Mouse (Mus musculus): ENCODE data around the gene Sart3. TPM values are rescaled to one million over a fixed set of nuclear protein-coding genes. Genes with fewer than 3 reads are reported as not detected.
A peak's percentile ranks its signal among the peaks of the same experiment; 100 is the strongest.

Gene Sart3
- polyA plus RNA-seq, 1 experiment from 2014 or later = 31.6 TPM

DNA sequence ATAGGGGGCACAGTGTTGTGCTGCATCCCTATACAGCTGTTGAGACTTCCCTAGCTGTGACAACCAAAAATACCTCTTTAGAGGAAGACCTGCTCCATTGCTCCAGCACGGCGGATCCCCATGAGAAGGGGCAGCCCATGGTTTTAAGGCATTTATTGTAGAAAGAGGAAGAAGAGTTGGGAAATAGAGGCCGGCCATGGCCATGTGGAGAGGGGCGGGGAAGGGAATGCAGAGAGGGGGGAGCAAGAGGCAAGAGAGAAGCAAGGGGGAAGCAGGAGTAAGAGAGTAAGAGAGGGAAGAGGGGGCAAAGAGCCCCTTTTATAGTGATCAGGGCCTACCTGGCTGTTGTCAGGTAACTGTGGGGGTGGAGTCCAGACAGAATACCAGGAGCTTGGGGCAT is 37.8 kb upstream of the Sart3 start:
- 88% methylated on average over 4 of the region's 4 CpGs for WGBS
- Histone ChIP-seq H3K36me3 (ENCODE audit: control insufficient read depth, insufficient read depth) (no peaks in the 10 kb centered on the region), H3K4me1 (ENCODE audit: control insufficient read depth, insufficient read depth, low read length) (0 out of 2 replicates have a peak, but pooled peaks cover 2% of the 10 kb centered on the region), H3K9ac (ENCODE audit: low read length) (no peak overlapping the region), H3K9me3 (replicated peaks; ENCODE audit: control insufficient read depth, low read length) (peaks cover 9% of the 10 kb centered on the region; the same call in 1 of the 2 replicates), H3K27ac (ENCODE audit: low read length) (no peak overlapping the region), H3K27me3 (ENCODE audit: control insufficient read depth, insufficient read depth, low read length) (no peaks in the 10 kb centered on the region), H3K4me2 (ENCODE audit: low read depth, low read length) (no peak overlapping the region), H3K4me3 (ENCODE audit: low read length) (no peak overlapping the region)
- ATAC-seq (replicated peaks; ENCODE audit: extremely low read depth, insufficient read depth, low FRiP score) = no peak

DNA sequence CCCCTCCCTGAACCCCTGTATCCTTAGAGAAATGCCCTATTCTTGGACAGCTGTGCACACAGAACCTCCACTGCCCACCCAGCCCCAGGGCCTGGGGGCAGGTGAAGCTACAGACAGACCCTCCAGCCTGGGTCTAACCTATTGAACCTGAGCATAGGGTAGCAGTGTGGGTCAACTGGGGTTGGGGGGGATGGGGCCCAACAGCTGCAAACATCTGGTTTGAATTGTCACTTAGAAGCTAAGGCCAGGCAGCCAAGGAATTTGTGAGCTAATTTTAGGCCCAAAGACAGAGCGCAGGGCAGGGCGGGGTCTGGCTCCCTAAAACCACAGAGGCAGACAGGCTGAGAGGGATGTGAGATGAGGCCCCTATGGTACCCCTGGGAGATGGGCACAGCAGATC is 35.9 kb upstream of the Sart3 start:
- ATAC-seq (replicated peaks; ENCODE audit: extremely low read depth, insufficient read depth, low FRiP score) = peak; percentile 52; the same call in 1 of the 2 replicates
- WGBS = 32% methylated on average over 2 of the region's 2 CpGs

DNA sequence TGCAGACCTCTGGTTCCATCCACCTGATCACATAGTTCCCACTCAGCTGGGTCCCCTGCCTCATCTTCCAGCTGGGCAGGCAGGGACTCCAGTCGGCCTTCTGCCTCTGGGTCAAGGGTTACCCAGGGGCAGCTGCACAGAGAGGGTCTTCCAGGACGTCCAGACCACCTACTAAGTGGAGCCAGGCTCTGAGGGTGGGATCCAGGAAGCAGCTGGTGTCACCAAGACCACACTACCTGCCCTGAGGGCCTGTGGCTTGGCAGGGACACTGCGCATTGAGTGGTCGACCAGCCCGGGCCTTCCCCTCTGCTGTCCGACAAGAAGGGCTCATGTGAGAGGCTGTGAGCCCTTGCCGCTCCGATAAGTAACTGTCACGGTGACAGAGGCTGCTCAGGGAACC is 35.4 kb upstream of the Sart3 start:
- Histone ChIP-seq H3K9me3 (replicated peaks; ENCODE audit: control insufficient read depth, low read length) (peaks cover 9% of the 10 kb centered on the region; the same call in 1 of the 2 replicates), H3K27ac (ENCODE audit: low read length) (no peak overlapping the region), H3K4me3 (ENCODE audit: low read length) (no peak overlapping the region), H3K9ac (ENCODE audit: low read length) (no peak overlapping the region), H3K36me3 (ENCODE audit: control insufficient read depth, insufficient read depth) (no peaks in the 10 kb centered on the region), H3K4me2 (ENCODE audit: low read depth, low read length) (no peak overlapping the region), H3K27me3 (ENCODE audit: control insufficient read depth, insufficient read depth, low read length) (no peaks in the 10 kb centered on the region), H3K4me1 (ENCODE audit: control insufficient read depth, insufficient read depth, low read length) (0 out of 2 replicates have a peak, but pooled peaks cover 2% of the 10 kb centered on the region)
- no peak for ATAC-seq (replicated peaks; ENCODE audit: extremely low read depth, insufficient read depth, low FRiP score)
- WGBS = 48% methylated on average over 9 of the region's 9 CpGs

More for the DNA sequence above, 35.9 kb upstream of the Sart3 start:
- Histone ChIP-seq H3K36me3 (ENCODE audit: control insufficient read depth, insufficient read depth) (no peaks in the 10 kb centered on the region), H3K9ac (ENCODE audit: low read length) (no peak overlapping the region), H3K27me3 (ENCODE audit: control insufficient read depth, insufficient read depth, low read length) (no peaks in the 10 kb centered on the region), H3K27ac (ENCODE audit: low read length) (no peak overlapping the region), H3K4me2 (ENCODE audit: low read depth, low read length) (no peak overlapping the region), H3K9me3 (replicated peaks; ENCODE audit: control insufficient read depth, low read length) (peaks cover 9% of the 10 kb centered on the region; the same call in 1 of the 2 replicates), H3K4me1 (ENCODE audit: control insufficient read depth, insufficient read depth, low read length) (0 out of 2 replicates have a peak, but pooled peaks cover 2% of the 10 kb centered on the region), H3K4me3 (ENCODE audit: low read length) (no peak overlapping the region)

- no peak for ATAC-seq (replicated peaks; ENCODE audit: extremely low read depth, insufficient read depth, low FRiP score)
- Histone ChIP-seq H3K9me3 (replicated peaks; ENCODE audit: control insufficient read depth, low read length) (peaks cover 6% of the 10 kb centered on the region; the same call in 1 of the 2 replicates), H3K9ac (ENCODE audit: low read length) (no peak overlapping the region), H3K4me1 (ENCODE audit: control insufficient read depth, insufficient read depth, low read length) (0 out of 2 replicates have a peak, but pooled peaks cover 2% of the 10 kb centered on the region), H3K36me3 (ENCODE audit: control insufficient read depth, insufficient read depth) (no peaks in the 10 kb centered on the region), H3K27me3 (ENCODE audit: control insufficient read depth, insufficient read depth, low read length) (no peaks in the 10 kb centered on the region), H3K27ac (ENCODE audit: low read length) (no peak overlapping the region), H3K4me2 (ENCODE audit: low read depth, low read length) (no peak overlapping the region), H3K4me3 (ENCODE audit: low read length) (no peak overlapping the region)
- WGBS = 23% methylated on average over 10 of the region's 10 CpGs
Observed at GRCm38 (mm10) chr5:113806414-113806813, 34.1 kb upstream of the Sart3 start.

GRCm38 (mm10) chr5:113805301-113805700 is 33.0 kb upstream of the Sart3 start:
- no peak for ATAC-seq (replicated peaks; ENCODE audit: extremely low read depth, insufficient read depth, low FRiP score)
- no peak overlapping the region for H3K27ac ChIP-seq (ENCODE audit: low read length)
- 0 out of 2 replicates have a peak, but pooled peaks cover 2% of the 10 kb centered on the region for H3K4me1 ChIP-seq (ENCODE audit: control insufficient read depth, insufficient read depth, low read length)
- no peaks in the 10 kb centered on the region for H3K9me3 ChIP-seq (replicated peaks; ENCODE audit: control insufficient read depth, low read length)
- no peak overlapping the region for H3K9ac ChIP-seq (ENCODE audit: low read length)
- H3K4me2 ChIP-seq (ENCODE audit: low read depth, low read length) = no peak overlapping the region
- H3K4me3 ChIP-seq (ENCODE audit: low read length) = no peak overlapping the region
- 83% methylated on average over 9 of the region's 9 CpGs for WGBS
- no peaks in the 10 kb centered on the region for H3K27me3 ChIP-seq (ENCODE audit: control insufficient read depth, insufficient read depth, low read length)
- no peaks in the 10 kb centered on the region for H3K36me3 ChIP-seq (ENCODE audit: control insufficient read depth, insufficient read depth)

GRCm38 (mm10) chr5:113804395-113804966 is 32.2 kb upstream of the Sart3 start:
- Histone ChIP-seq H3K9me3 (replicated peaks; ENCODE audit: control insufficient read depth, low read length) (no peaks in the 10 kb centered on the region), H3K36me3 (ENCODE audit: control insufficient read depth, insufficient read depth) (no peaks in the 10 kb centered on the region), H3K27ac (ENCODE audit: low read length) (no peak overlapping the region), H3K4me3 (ENCODE audit: low read length) (no peak overlapping the region), H3K27me3 (ENCODE audit: control insufficient read depth, insufficient read depth, low read length) (peaks cover under 1% of the 10 kb centered on the region; the same call in 1 of the 2 replicates), H3K9ac (ENCODE audit: low read length) (no peak overlapping the region), H3K4me1 (ENCODE audit: control insufficient read depth, insufficient read depth, low read length) (0 out of 2 replicates have a peak, but pooled peaks cover 6% of the 10 kb centered on the region), H3K4me2 (ENCODE audit: low read depth, low read length) (no peak overlapping the region)
- WGBS = 53% methylated on average over 7 of the region's 7 CpGs
- ATAC-seq (replicated peaks; ENCODE audit: extremely low read depth, insufficient read depth, low FRiP score) = no peak

DNA sequence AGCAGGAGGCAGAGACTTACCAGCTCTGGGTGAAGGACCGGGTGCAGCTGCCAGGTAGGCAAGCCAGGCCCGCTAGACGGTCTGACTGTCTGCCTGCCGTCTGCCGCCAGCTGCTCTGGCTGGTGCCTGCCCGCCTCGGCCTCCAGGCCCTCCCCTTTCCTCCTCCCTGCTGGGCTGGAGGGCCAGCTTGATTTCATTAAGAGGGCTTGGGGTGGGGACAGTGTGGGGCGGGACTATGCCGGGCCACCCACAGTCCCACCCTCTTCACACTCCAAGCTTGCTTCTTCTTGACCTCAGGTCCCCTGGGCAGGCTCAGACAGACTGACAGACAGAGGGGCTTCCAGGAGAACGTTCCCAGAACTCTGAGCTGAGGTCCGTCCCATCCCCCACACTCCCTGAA is 28.0 kb upstream of the Sart3 start, which contains the start of gene Tmem119:
Gene Tmem119 (minus strand): TSS at position 237 of the 400 bp plus-strand sequence.
- Histone ChIP-seq H3K9ac (ENCODE audit: low read length) (peak within 1 kb of the TSS; percentile 39), H3K9me3 (replicated peaks; ENCODE audit: control insufficient read depth, low read length) (no peaks in the 10 kb centered on the region), H3K27ac (ENCODE audit: low read length) (peak within 1 kb of the TSS; percentile 46; the same call in 1 of the 2 replicates), H3K27me3 (ENCODE audit: control insufficient read depth, insufficient read depth, low read length) (peaks cover 9% of the 10 kb centered on the region), H3K4me1 (ENCODE audit: control insufficient read depth, insufficient read depth, low read length) (peaks cover 12% of the 10 kb centered on the region), H3K4me3 (ENCODE audit: low read length) (peak within 1 kb of the TSS; percentile 43), H3K4me2 (ENCODE audit: low read depth, low read length) (peak within 1 kb of the TSS; percentile 49), H3K36me3 (ENCODE audit: control insufficient read depth, insufficient read depth) (no peaks in the 10 kb centered on the region)
- under 1% methylated on average over 11 of the region's 11 CpGs for WGBS
- peak; percentile 83 for ATAC-seq (replicated peaks; ENCODE audit: extremely low read depth, insufficient read depth, low FRiP score)

DNA sequence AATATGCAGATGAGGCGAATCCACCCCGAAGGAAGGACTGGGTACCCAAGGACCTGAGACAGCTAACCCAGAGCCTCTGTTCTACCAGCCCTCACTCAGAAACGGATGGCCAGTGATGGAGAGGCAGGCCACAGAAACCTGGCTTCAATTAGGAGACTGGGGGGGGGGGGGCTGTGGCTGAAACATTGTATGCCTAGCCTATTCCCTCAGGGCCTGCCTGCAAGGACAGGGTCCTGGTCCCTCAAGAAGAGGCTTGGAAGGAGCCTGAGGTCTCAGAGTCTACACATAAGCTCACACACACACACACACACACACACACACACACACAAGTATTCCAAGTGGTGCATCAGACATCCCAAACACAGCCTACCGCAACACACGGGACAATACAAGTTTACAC is 27.4 kb upstream of the Sart3 start:
- Histone ChIP-seq H3K27me3 (ENCODE audit: control insufficient read depth, insufficient read depth, low read length) (peaks cover 12% of the 10 kb centered on the region), H3K27ac (ENCODE audit: low read length) (peak overlapping the region; percentile 46; the same call in 1 of the 2 replicates), H3K9me3 (replicated peaks; ENCODE audit: control insufficient read depth, low read length) (no peaks in the 10 kb centered on the region), H3K4me1 (ENCODE audit: control insufficient read depth, insufficient read depth, low read length) (peaks cover 12% of the 10 kb centered on the region), H3K4me3 (ENCODE audit: low read length) (peak overlapping the region; percentile 43), H3K4me2 (ENCODE audit: low read depth, low read length) (peak overlapping the region; percentile 49), H3K9ac (ENCODE audit: low read length) (peak overlapping the region; percentile 39), H3K36me3 (ENCODE audit: control insufficient read depth, insufficient read depth) (no peaks in the 10 kb centered on the region)
- 49% methylated on average over 5 of the region's 5 CpGs for WGBS
- ATAC-seq (replicated peaks; ENCODE audit: extremely low read depth, insufficient read depth, low FRiP score) = no peak

GRCm38 (mm10) chr5:113798525-113798924 is 26.2 kb upstream of the Sart3 start:
- ATAC-seq (replicated peaks; ENCODE audit: extremely low read depth, insufficient read depth, low FRiP score) = no peak
- 63% methylated on average over 9 of the region's 9 CpGs for WGBS
- H3K27ac ChIP-seq (ENCODE audit: low read length) = no peak overlapping the region
- peaks cover 12% of the 10 kb centered on the region for H3K27me3 ChIP-seq (ENCODE audit: control insufficient read depth, insufficient read depth, low read length)
- H3K4me1 ChIP-seq (ENCODE audit: control insufficient read depth, insufficient read depth, low read length) = peaks cover 12% of the 10 kb centered on the region
- H3K4me3 ChIP-seq (ENCODE audit: low read length) = no peak overlapping the region
- no peaks in the 10 kb centered on the region for H3K36me3 ChIP-seq (ENCODE audit: control insufficient read depth, insufficient read depth)
- H3K9me3 ChIP-seq (replicated peaks; ENCODE audit: control insufficient read depth, low read length) = no peaks in the 10 kb centered on the region
- H3K4me2 ChIP-seq (ENCODE audit: low read depth, low read length) = peak overlapping the region; percentile 0; the same call in 1 of the 2 replicates
- H3K9ac ChIP-seq (ENCODE audit: low read length) = no peak overlapping the region
